Mouse (Mus musculus) heart, postnatal 0 days (tissue): ENCODE measurements around the gene Gid8. TPM values are rescaled to one million over a fixed set of nuclear protein-coding genes. Genes with fewer than 3 reads are reported as not detected.

ENCODE experiments used
- ATAC-seq: fragments of 200-750 bp; cut with Nextera tagmentation; 2 replicates; pipeline ENCODE4 v1.8.0; 2017; ENCODE audit warnings: low read depth, moderate number of reproducible peaks, moderate library complexity; ENCODE audit not compliant: insufficient read depth
- DNase-seq: peaks from one replicate; pipeline ENCODE4 v3.0.0-alpha.2; 2016; ENCODE audit warnings: low spot score
- H3K27ac ChIP-seq: fragments of 300-500 bp; sonication (generic); 2 replicates; pipeline ENCODE4 v1.5.1; 2014; ENCODE audit warnings: low read depth, mild to moderate bottlenecking
- H3K27me3 ChIP-seq: fragments of 300-500 bp; sonication (generic); 2 replicates; pipeline ENCODE4 v1.6.1; 2014; ENCODE audit warnings: low read length, mixed read lengths; ENCODE audit not compliant: control insufficient read depth, insufficient read depth
- H3K36me3 ChIP-seq: fragments of 300-500 bp; sonication (generic); replicated peaks from 2 replicates; pipeline ENCODE4 v1.6.1; 2014; ENCODE audit warnings: low read length, mixed read lengths; ENCODE audit not compliant: control insufficient read depth, insufficient read depth
- H3K4me1 ChIP-seq: fragments of 300-500 bp; sonication (generic); 2 replicates; pipeline ENCODE4 v1.6.1; 2014; ENCODE audit warnings: antibody characterized with exemption; ENCODE audit not compliant: control insufficient read depth, insufficient read depth
- H3K4me2 ChIP-seq: fragments of 300-500 bp; sonication (generic); 2 replicates; pipeline ENCODE4 v1.6.1; 2014; ENCODE audit warnings: low read depth, mild to moderate bottlenecking, low read length, moderate library complexity
- H3K4me3 ChIP-seq: fragments of 300-500 bp; sonication (generic); 2 replicates; pipeline ENCODE4 v1.5.1; 2014; ENCODE audit warnings: low read depth, low read length
- H3K9ac ChIP-seq: fragments of 300-500 bp; sonication (generic); replicated peaks from 2 replicates; pipeline ENCODE4 v1.6.1; 2014; ENCODE audit warnings: low read depth, low read length, mixed read lengths
- H3K9me3 ChIP-seq: fragments of 300-500 bp; sonication (generic); replicated peaks from 2 replicates; pipeline ENCODE4 v1.6.1; 2016; ENCODE audit warnings: low read length; ENCODE audit not compliant: control insufficient read depth
- CTCF ChIP-seq: IDR thresholded peaks from 2 replicates; pipeline ENCODE4 v1.5.1; 2016; ENCODE audit warnings: antibody characterized with exemption, control low read depth, low read depth
- EP300 ChIP-seq: IDR thresholded peaks from 2 replicates; pipeline ENCODE4 v1.6.1; 2016; ENCODE audit warnings: antibody characterized with exemption, low read depth
- WGBS: fragments of 180-500 bp; shearing (Covaris S2); extraction: QIAGEN DNeasy Blood & Tissue Kit; methylation state at CpG from one replicate; pipeline ENCODE4 v1.1.7; 2014; 5-methylcytosine and 5-hydroxymethylcytosine counted together
- polyA plus RNA-seq: library from polyadenylated mRNA; unstranded; fragments of >200 nt; fragmentation: Nextera tagmentation; extraction: Ambion mirVana; gene quantifications from 2 replicates; pipeline ENCODE4 v1.2.1, GENCODE M21; 2015
- total RNA-seq: library from RNA; depleted of rRNA; stranded (reverse); fragments of >200 nt; gene quantifications from 2 replicates; pipeline ENCODE4 v1.2.3, GENCODE M21; 2014; ENCODE audit warnings: low replicate concordance; rRNA removed

Gid8 gene
- total RNA-seq: 26.7 and 29.8 TPM in 2 replicates
- 51.9 and 52.6 TPM in 2 replicates for polyA plus RNA-seq

DNA sequence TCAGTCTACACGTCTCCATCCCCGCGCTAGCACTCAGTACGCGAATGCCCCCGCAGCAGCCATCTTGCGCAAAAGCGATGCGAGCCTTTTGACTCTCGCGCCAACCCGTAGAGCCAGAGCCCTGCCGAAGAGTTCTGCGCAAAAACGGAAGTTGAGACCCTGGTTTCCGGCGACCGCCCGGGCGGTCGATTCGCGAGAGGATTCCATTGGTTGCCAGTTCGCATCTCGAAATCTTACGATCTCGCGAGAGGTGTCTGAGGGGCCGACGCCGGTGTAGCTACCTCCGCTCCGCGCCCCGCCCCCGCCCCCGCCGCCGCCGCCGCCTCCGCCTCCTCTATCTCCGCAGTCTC, at the start of gene Gid8, which contains the start of gene Dido1:
TSS of gene Gid8 (plus strand) at position 195 of the 350 bp plus-strand sequence.
TSS of gene Dido1 (minus strand) at position 77 of the 350 bp plus-strand sequence.
- Histone ChIP-seq H3K27ac (peak within 1 kb of the TSS; percentile 94), H3K27me3 (no peaks in the 10 kb centered on the region), H3K4me2 (peak within 1 kb of the TSS; percentile 86), H3K9ac (peak within 1 kb of the TSS; percentile 99), H3K36me3 (peaks cover 19% of the 10 kb centered on the region), H3K4me1 (peaks cover 21% of the 10 kb centered on the region), H3K4me3 (peak within 1 kb of the TSS; percentile 97), H3K9me3 (no peaks in the 10 kb centered on the region)
- DNase-seq: peak; percentile 99
- WGBS: 0% methylated on average over 42 of the region's 43 CpGs
- peak; percentile 95 for ATAC-seq
- TF ChIP-seq CTCF (no peak), EP300 (peak; percentile 78; the same call in 1 of the 2 replicates)

DNA sequence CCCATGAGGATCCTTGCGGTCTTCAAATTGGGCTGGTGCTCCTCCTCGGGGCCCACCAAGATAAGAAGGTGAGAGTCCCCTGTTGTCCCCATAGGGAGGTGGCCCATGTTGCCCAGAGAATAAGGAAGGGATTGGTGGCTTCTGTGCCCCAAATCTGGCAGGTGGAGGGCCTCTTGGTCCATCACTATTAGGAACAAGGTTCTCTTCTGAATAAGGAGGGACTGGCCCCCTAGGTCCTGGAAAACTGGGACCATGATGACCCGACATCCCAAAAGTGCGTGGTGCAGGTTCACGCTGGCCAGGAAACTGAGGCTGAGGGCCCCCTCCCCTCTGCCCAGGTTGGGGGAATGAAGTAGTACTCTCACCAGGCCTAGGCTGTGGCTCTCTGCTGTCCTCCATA, 49.4 kb upstream of the Gid8 start:
- Histone ChIP-seq H3K27ac (no peak overlapping the region), H3K4me1 (no peaks in the 10 kb centered on the region), H3K36me3 (peaks cover 24% of the 10 kb centered on the region), H3K9me3 (no peaks in the 10 kb centered on the region), H3K4me3 (no peak overlapping the region), H3K27me3 (no peaks in the 10 kb centered on the region), H3K4me2 (no peak overlapping the region), H3K9ac (no peak overlapping the region)
- DNase-seq (no peak), ATAC-seq (no peak)
- WGBS: 85% methylated on average over 5 of the region's 5 CpGs
- TF ChIP-seq CTCF: no peak
- TF ChIP-seq EP300: no peak

DNA sequence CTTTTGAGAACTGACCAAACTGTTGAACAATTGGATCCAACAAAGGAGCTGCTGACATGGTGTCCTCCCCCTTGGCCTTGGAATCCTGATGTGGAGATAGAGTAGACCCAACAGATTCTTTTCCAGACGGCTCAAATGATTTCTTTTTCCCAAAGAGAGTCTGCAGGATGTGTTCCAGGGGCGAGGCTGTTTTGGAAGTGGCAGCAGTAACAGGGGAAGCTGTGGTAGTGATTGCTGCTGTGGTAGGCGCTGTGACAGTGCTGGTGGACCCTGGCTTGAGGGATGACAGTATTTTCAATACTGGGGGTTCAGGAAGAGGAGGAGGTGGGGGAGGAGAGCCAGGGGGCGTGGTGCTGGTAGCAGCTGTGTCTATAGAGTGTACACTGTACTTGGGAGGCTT, 47.9 kb upstream of the Gid8 start:
- TF ChIP-seq CTCF: no peak
- TF ChIP-seq EP300: no peak
- Histone ChIP-seq H3K4me3 (no peak overlapping the region), H3K27me3 (no peaks in the 10 kb centered on the region), H3K4me2 (no peak overlapping the region), H3K4me1 (no peaks in the 10 kb centered on the region), H3K27ac (no peak overlapping the region), H3K36me3 (peaks cover 38% of the 10 kb centered on the region), H3K9me3 (no peaks in the 10 kb centered on the region), H3K9ac (no peak overlapping the region)
- DNase-seq (no peak), ATAC-seq (no peak)
- WGBS: 76% methylated on average over 4 of the region's 4 CpGs

DNA sequence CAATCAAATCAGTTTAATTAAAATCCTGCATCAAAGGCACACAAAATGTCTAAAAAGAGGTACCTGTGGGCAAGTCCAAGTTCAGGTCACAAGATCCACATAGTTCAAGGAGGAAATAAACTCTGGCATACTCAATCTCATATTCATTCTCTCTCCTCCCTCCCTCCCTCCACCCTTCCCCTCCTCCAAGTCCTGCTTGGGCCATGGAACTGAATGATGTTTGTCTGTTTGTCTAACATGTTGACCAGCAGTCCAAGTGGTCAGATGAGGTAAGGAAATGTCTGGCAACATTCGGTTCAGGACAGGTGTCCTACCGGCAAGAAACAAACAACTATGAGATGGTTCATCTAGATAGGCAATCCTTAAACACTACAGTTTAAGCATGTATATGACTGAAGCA, 33.2 kb upstream of the Gid8 start:
- Histone ChIP-seq H3K4me2 (no peak overlapping the region), H3K27ac (no peak overlapping the region), H3K9ac (no peak overlapping the region), H3K36me3 (peaks cover 50% of the 10 kb centered on the region), H3K4me1 (no peaks in the 10 kb centered on the region), H3K9me3 (no peaks in the 10 kb centered on the region), H3K4me3 (no peak overlapping the region), H3K27me3 (no peaks in the 10 kb centered on the region)
- TF ChIP-seq EP300 (no peak), CTCF (no peak)
- no peak for ATAC-seq
- 90% methylated on average over 2 of the region's 2 CpGs for WGBS
- DNase-seq: no peak

DNA sequence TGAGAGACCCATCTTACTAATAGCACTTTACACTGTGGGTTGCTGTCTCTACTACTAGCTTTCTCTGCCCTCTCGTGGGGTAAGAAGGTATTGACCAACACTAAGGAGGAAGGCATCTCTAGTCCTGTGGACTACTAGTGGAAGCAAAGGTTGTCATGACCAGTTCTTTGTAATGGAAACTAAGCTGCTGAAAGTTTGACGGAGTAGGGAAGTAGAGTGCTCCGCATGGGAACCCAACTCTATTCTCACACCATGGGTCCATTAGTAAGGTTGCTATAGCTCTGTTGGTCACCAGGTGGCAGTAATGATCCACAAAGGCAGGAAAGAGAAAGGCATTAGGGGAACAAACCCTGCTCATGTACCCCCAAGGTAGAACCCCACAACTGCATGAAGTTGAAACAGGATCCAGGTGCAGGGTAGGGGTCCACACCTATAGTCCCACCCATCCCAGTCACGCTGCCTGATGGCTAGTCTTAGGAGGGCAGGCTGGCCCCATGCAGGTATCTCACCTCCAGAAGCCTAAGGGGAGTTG, 31.2 kb upstream of the Gid8 start:
- Histone ChIP-seq H3K4me3 (no peak overlapping the region), H3K9me3 (no peaks in the 10 kb centered on the region), H3K4me2 (no peak overlapping the region), H3K36me3 (peaks cover 50% of the 10 kb centered on the region), H3K4me1 (no peaks in the 10 kb centered on the region), H3K9ac (no peak overlapping the region), H3K27me3 (no peaks in the 10 kb centered on the region), H3K27ac (no peak overlapping the region)
- WGBS: 27% methylated on average over 4 of the region's 4 CpGs
- ATAC-seq (peak; percentile 46), DNase-seq (peak; percentile 61)
- TF ChIP-seq EP300: no peak
- peak; percentile 79 for TF ChIP-seq CTCF

DNA sequence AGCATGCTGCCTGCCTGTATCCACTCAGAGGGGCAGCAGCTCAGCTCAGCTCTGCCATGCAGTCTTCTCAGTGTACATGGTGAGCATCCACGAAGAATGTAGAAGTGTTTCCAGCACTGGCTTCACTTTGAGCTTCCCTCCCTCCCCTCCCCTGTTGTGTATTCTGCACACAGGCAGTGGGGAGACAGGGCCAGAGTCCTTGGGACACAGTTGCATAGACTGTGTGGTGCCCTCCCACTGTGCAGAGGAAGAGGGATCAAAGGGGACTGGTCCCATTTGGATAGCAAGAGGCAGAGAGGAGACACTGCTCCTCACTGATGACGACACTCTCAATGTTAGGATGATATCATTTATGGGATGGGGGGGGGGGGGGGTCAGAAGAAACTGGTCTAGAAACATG, 28.7 kb upstream of the Gid8 start:
- Histone ChIP-seq H3K4me2 (no peak overlapping the region), H3K27ac (no peak overlapping the region), H3K27me3 (no peaks in the 10 kb centered on the region), H3K36me3 (peaks cover 59% of the 10 kb centered on the region), H3K4me1 (no peaks in the 10 kb centered on the region), H3K4me3 (no peak overlapping the region), H3K9me3 (no peaks in the 10 kb centered on the region), H3K9ac (no peak overlapping the region)
- DNase-seq (no peak), ATAC-seq (no peak)
- no peak for TF ChIP-seq CTCF
- no peak for TF ChIP-seq EP300
- WGBS: 56% methylated on average over 2 of the region's 2 CpGs
